Mouse (Mus musculus): ENCODE results near the gene Sel1l3. TPM values are rescaled to one million over a fixed set of nuclear protein-coding genes. Genes with fewer than 3 reads are reported as not detected.

The Sel1l3 gene
- polyA plus RNA-seq, 1 experiment from 2014 or later: 5.6 TPM

DNA sequence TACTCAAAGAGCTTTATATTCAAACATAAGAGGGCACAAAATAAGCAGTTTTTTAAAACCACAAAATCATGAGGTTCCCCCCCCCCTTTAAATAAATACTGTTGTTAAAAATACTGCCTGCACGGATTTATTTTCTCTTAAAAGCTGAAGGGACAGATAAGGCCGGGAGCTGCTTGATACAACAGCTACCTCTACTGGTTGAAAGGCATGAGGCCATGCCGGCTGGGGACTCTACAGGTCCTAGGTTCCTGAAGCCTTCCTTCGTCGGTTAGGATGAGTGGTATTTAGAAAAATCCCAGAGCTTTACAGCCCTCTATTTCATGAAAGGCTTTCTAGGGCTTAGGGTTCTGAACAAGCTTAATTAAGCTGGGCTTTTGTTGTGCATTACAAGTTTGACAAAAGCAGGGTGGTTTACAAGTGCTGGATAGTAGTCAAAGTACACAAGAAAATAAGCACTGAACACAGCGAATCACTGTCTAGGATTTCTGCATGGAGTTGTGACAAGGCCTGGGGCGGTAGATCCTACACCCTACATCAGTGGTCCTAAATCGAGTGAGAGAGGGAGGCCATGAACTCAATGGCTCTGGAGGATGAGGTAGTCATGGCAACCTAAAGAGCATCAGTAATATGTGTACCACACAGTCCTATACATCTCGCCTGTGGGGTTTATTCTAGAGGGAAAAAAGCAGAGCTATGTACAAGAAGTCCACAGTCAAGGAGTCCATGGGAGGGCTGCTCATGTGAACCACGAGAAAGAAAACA lies 90.0 kb downstream of the Sel1l3 start:
- Histone ChIP-seq H3K27ac (ENCODE audit: low read depth, low read length) (no peak overlapping the region), H3K27me3 (replicated peaks; ENCODE audit: control insufficient read depth, insufficient read depth, low read length) (no peaks in the 10 kb centered on the region), H3K4me1 (ENCODE audit: control insufficient read depth, insufficient read depth, low read depth, low read length) (no peaks in the 10 kb centered on the region; the same call in none of the 2 replicates), H3K9ac (ENCODE audit: low read depth, low read length) (no peak overlapping the region), H3K4me3 (ENCODE audit: low read length) (no peak overlapping the region), H3K4me2 (ENCODE audit: low read length) (no peak overlapping the region), H3K9me3 (ENCODE audit: control insufficient read depth, low read length) (no peaks in the 10 kb centered on the region), H3K36me3 (ENCODE audit: control insufficient read depth, insufficient read depth, low read length) (peaks cover 3% of the 10 kb centered on the region; the same call in 1 of the 2 replicates)
- WGBS: 24% methylated on average over 10 of the region's 10 CpGs
- ATAC-seq: peak; percentile 83

DNA sequence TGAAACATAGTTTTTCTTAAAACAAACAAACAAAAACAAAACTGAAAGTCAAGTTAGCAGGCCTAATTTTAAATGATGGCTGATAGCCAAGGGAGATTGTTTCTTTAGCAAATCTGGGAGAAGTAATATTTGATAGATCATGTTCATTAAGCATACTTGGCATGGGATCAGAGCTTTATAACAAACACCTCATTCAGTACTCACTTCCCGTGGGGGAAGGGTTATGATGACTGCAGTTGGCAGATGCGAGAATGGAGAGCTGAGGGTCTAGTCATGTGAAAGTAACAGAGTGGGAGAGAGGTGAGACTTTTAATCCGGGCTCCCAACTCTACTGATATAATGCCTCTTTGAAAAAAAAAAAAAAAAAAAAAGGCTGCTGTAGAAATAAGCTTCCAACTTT lies 94.0 kb downstream of the Sel1l3 start:
- Histone ChIP-seq H3K9ac (ENCODE audit: low read depth, low read length) (no peak overlapping the region), H3K4me3 (ENCODE audit: low read length) (no peak overlapping the region), H3K4me2 (ENCODE audit: low read length) (no peak overlapping the region), H3K27ac (ENCODE audit: low read depth, low read length) (no peak overlapping the region), H3K27me3 (replicated peaks; ENCODE audit: control insufficient read depth, insufficient read depth, low read length) (no peaks in the 10 kb centered on the region), H3K36me3 (ENCODE audit: control insufficient read depth, insufficient read depth, low read length) (peaks cover 3% of the 10 kb centered on the region; the same call in 1 of the 2 replicates), H3K4me1 (ENCODE audit: control insufficient read depth, insufficient read depth, low read depth, low read length) (no peaks in the 10 kb centered on the region; the same call in none of the 2 replicates), H3K9me3 (ENCODE audit: control insufficient read depth, low read length) (no peaks in the 10 kb centered on the region)
- no peak for ATAC-seq
- WGBS: 38% methylated on average over 3 of the region's 3 CpGs

DNA sequence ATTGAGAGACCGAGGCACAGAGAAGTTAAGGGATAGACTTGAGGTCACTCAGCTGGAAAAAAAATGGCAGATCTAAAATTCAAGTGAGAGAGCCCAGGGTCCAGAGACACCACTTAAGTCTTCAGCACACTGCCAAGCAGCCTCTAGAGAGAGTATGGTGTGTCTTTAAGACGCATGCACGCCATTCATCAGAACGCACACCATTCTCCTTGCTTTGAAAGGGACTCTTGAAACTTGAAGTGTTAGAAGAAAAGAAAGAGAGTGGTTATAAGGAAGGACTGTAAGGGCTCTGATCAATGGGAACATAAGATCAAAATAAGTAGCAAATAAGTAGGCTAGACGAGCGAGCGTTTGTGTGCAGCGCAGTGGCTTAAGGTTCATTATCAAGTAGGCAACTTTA lies 95.5 kb downstream of the Sel1l3 start:
- Histone ChIP-seq H3K9ac (ENCODE audit: low read depth, low read length) (no peak overlapping the region), H3K4me1 (ENCODE audit: control insufficient read depth, insufficient read depth, low read depth, low read length) (no peaks in the 10 kb centered on the region; the same call in none of the 2 replicates), H3K9me3 (ENCODE audit: control insufficient read depth, low read length) (no peaks in the 10 kb centered on the region), H3K36me3 (ENCODE audit: control insufficient read depth, insufficient read depth, low read length) (peaks cover 3% of the 10 kb centered on the region; the same call in 1 of the 2 replicates), H3K4me3 (ENCODE audit: low read length) (no peak overlapping the region), H3K4me2 (ENCODE audit: low read length) (no peak overlapping the region), H3K27ac (ENCODE audit: low read depth, low read length) (no peak overlapping the region), H3K27me3 (replicated peaks; ENCODE audit: control insufficient read depth, insufficient read depth, low read length) (no peaks in the 10 kb centered on the region)
- no peak for ATAC-seq
- WGBS: 86% methylated on average over 8 of the region's 8 CpGs

DNA sequence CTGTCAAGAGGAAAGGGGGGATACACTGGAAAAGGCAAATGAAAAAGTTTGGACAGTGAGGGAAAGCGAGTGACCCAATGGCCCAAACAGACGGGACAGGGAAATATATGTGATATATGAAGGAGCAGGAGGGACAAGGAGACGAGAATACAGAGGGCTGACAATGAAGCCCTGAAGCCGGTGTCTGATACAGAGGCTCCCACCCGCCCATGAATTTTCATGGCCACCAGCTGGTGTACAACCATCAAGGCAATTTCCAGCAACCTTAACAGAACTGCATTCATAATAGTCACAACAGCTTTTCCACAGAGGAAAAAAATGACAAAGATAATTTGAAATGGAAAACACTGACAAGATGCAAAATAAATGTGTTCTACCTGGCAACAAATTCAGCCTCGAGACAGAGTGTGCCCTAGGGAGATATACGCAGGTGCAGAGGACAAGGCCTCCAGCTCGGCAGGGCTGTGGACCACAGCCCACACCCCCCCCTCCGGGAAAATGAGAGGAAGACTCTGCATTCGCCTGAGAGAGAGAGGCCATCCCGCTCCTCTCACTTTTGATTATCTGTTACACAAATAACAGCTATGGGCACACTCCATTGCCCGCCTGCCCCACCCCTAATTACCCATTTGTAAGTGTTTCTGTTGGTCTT lies 99.0 kb downstream of the Sel1l3 start:
- no peak overlapping the region for H3K27ac ChIP-seq (ENCODE audit: low read depth, low read length)
- no peak for ATAC-seq

DNA sequence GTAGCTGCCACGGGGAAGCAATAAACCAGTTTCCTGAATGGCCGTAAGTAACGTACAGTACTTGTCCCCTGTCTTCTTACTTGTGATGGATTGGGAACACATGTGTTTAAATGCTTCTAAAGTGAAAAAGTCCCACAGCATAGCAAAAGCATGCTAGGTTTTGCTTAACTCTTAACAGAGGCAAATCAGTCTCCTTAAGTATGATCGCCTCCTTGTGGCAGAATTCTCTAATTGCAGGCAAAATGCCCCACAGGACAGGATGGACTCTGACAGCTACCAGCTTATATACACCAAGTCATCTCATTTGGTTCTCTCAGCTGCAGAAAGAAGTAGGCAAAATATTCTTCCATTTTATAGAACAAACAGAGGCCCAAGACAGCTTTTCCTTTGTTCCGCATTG lies 100.8 kb downstream of the Sel1l3 start:
- H3K27ac ChIP-seq (ENCODE audit: low read depth, low read length): no peak overlapping the region
- no peak overlapping the region for H3K4me3 ChIP-seq (ENCODE audit: low read length)
- peaks cover 7% of the 10 kb centered on the region for H3K4me1 ChIP-seq (ENCODE audit: control insufficient read depth, insufficient read depth, low read depth, low read length)
- ATAC-seq: no peak
- H3K4me2 ChIP-seq (ENCODE audit: low read length): no peak overlapping the region
- no peak overlapping the region for H3K9ac ChIP-seq (ENCODE audit: low read depth, low read length)
- H3K36me3 ChIP-seq (ENCODE audit: control insufficient read depth, insufficient read depth, low read length): peaks cover 3% of the 10 kb centered on the region; the same call in 1 of the 2 replicates
- H3K9me3 ChIP-seq (ENCODE audit: control insufficient read depth, low read length): no peaks in the 10 kb centered on the region
- whole genome bisulfite sequencing: 94% methylated on average over 5 of the region's 5 CpGs
- H3K27me3 ChIP-seq (replicated peaks; ENCODE audit: control insufficient read depth, insufficient read depth, low read length): no peaks in the 10 kb centered on the region

More for the DNA sequence above, 99.0 kb downstream of the Sel1l3 start:
- Histone ChIP-seq H3K27me3 (replicated peaks; ENCODE audit: control insufficient read depth, insufficient read depth, low read length) (no peaks in the 10 kb centered on the region), H3K4me1 (ENCODE audit: control insufficient read depth, insufficient read depth, low read depth, low read length) (peaks cover 7% of the 10 kb centered on the region), H3K9ac (ENCODE audit: low read depth, low read length) (no peak overlapping the region), H3K4me2 (ENCODE audit: low read length) (no peak overlapping the region), H3K4me3 (ENCODE audit: low read length) (no peak overlapping the region), H3K9me3 (ENCODE audit: control insufficient read depth, low read length) (no peaks in the 10 kb centered on the region), H3K36me3 (ENCODE audit: control insufficient read depth, insufficient read depth, low read length) (peaks cover 3% of the 10 kb centered on the region; the same call in 1 of the 2 replicates)
- 52% methylated on average over 12 of the region's 12 CpGs for WGBS

DNA sequence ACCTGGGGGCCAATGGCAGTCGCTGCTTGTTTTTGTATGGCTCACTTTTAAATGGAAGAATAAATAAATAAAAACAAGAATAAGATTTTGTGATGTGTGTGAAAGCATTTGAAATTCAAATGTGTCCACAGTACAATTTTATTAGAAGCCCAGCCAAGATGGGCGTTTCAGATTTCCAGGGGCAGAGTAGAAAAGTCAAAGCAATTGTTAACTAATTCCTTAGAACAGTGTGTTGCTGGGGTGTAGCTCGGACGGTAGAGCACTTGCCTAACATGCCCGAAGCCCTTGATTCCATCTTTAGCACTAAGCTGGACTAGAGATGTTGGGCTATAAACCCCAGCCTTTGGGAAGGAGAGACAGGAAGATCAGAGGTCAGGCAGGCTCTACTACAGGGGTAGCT lies 102.7 kb downstream of the Sel1l3 start:
- Histone ChIP-seq H3K9me3 (ENCODE audit: control insufficient read depth, low read length) (no peaks in the 10 kb centered on the region), H3K4me1 (ENCODE audit: control insufficient read depth, insufficient read depth, low read depth, low read length) (peaks cover 7% of the 10 kb centered on the region), H3K27me3 (replicated peaks; ENCODE audit: control insufficient read depth, insufficient read depth, low read length) (no peaks in the 10 kb centered on the region), H3K9ac (ENCODE audit: low read depth, low read length) (no peak overlapping the region), H3K4me3 (ENCODE audit: low read length) (no peak overlapping the region), H3K36me3 (ENCODE audit: control insufficient read depth, insufficient read depth, low read length) (peaks cover 3% of the 10 kb centered on the region; the same call in 1 of the 2 replicates), H3K4me2 (ENCODE audit: low read length) (no peak overlapping the region), H3K27ac (ENCODE audit: low read depth, low read length) (no peak overlapping the region)
- WGBS: 46% methylated on average over 5 of the region's 5 CpGs
- no peak for ATAC-seq

DNA sequence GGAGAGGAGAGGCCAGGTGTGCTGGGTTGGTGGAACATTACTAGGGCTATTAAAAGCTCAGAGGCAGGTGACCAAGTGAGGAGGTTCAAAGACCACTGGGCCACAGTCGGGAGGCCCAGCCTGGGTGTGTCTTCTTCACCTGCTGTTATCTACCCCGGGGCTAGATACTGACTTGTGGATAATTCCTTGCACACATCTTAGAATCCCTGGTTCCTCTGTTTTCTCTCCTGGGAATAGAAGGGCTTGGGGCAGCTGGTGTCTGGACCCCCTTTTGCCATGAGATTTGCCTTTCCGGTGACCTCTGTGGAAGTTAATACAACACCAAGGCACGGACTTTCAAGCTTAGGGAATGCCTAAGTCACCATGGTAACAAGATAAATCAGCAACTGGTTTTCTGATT lies 103.5 kb downstream of the Sel1l3 start:
- Histone ChIP-seq H3K4me1 (ENCODE audit: control insufficient read depth, insufficient read depth, low read depth, low read length) (peaks cover 7% of the 10 kb centered on the region), H3K9ac (ENCODE audit: low read depth, low read length) (no peak overlapping the region), H3K9me3 (ENCODE audit: control insufficient read depth, low read length) (no peaks in the 10 kb centered on the region), H3K36me3 (ENCODE audit: control insufficient read depth, insufficient read depth, low read length) (peaks cover 3% of the 10 kb centered on the region; the same call in 1 of the 2 replicates), H3K4me3 (ENCODE audit: low read length) (no peak overlapping the region), H3K4me2 (ENCODE audit: low read length) (no peak overlapping the region), H3K27ac (ENCODE audit: low read depth, low read length) (no peak overlapping the region), H3K27me3 (replicated peaks; ENCODE audit: control insufficient read depth, insufficient read depth, low read length) (no peaks in the 10 kb centered on the region)
- 0 out of 2 replicates have a peak, but pooled peaks have one; percentile 7 for ATAC-seq
- WGBS: 59% methylated on average over 4 of the region's 4 CpGs

DNA sequence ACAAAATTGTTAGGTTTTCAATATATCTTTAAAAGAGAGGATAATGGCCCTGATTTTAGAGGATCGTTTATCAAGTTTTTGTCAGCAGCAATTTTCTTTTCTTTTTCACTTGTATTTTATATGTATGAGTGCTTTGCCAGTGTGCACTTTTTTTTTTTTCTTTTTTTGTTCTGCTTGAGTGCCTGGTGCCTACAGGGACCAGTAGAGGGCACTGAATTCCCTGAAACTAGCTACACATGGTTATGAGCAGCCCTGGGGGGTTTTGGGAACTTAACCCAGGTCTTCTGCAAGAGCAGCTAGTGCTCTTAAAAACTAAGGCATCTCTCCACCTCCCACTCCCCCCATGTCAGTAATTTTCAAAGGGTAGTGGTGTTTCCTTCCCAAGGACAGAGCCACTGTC lies 105.1 kb downstream of the Sel1l3 start:
- no peak overlapping the region for H3K4me2 ChIP-seq (ENCODE audit: low read length)
- no peaks in the 10 kb centered on the region for H3K27me3 ChIP-seq (replicated peaks; ENCODE audit: control insufficient read depth, insufficient read depth, low read length)
- no peak overlapping the region for H3K9ac ChIP-seq (ENCODE audit: low read depth, low read length)
- H3K4me3 ChIP-seq (ENCODE audit: low read length): no peak overlapping the region
- WGBS: 77% methylated on average over 1 of the region's 1 CpGs
- peaks cover 3% of the 10 kb centered on the region; the same call in 1 of the 2 replicates for H3K36me3 ChIP-seq (ENCODE audit: control insufficient read depth, insufficient read depth, low read length)
- H3K9me3 ChIP-seq (ENCODE audit: control insufficient read depth, low read length): no peaks in the 10 kb centered on the region
- ATAC-seq: no peak
- H3K27ac ChIP-seq (ENCODE audit: low read depth, low read length): no peak overlapping the region
- peaks cover 7% of the 10 kb centered on the region for H3K4me1 ChIP-seq (ENCODE audit: control insufficient read depth, insufficient read depth, low read depth, low read length)

DNA sequence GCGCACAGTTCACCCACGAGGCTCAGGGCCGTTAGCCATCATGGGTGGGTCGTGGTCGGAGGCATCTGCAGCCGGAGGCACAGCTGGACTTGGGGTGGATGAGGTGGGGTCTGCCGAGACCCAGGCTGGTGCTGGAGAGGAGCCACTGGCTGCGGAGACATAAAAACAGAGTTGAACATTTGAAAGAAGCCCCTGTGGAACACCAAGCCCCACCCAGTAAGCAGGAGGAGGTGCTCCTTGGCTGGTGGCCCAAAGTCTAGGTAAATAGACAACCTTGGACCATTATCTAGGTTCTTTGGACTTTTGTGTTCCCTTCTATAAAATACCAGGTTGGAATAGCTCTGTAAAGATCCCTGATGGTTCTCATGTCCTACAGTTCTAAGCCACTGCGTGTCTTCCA lies 105.7 kb downstream of the Sel1l3 start:
- Histone ChIP-seq H3K27ac (ENCODE audit: low read depth, low read length) (no peak overlapping the region), H3K4me2 (ENCODE audit: low read length) (no peak overlapping the region)

More for the DNA sequence above, 105.7 kb downstream of the Sel1l3 start:
- Histone ChIP-seq H3K4me1 (ENCODE audit: control insufficient read depth, insufficient read depth, low read depth, low read length) (peaks cover 7% of the 10 kb centered on the region), H3K9me3 (ENCODE audit: control insufficient read depth, low read length) (no peaks in the 10 kb centered on the region), H3K36me3 (ENCODE audit: control insufficient read depth, insufficient read depth, low read length) (peaks cover 2% of the 10 kb centered on the region; the same call in 1 of the 2 replicates), H3K4me3 (ENCODE audit: low read length) (no peak overlapping the region), H3K9ac (ENCODE audit: low read depth, low read length) (no peak overlapping the region), H3K27me3 (replicated peaks; ENCODE audit: control insufficient read depth, insufficient read depth, low read length) (no peaks in the 10 kb centered on the region)
- WGBS: 77% methylated on average over 9 of the region's 9 CpGs
- no peak for ATAC-seq
